Mouse (Mus musculus) myocyte (in vitro differentiated cells): Measurements from ENCODE around the gene Tbca. TPM values are rescaled to one million over a fixed set of nuclear protein-coding genes. Genes with fewer than 3 reads are reported as not detected.

Experiments used
- H3K27me3 ChIP-seq: one replicate; pipeline ENCODE4 v1.6.1; 2011; ENCODE audit not compliant: control insufficient read depth, insufficient read depth, insufficient read length
- H3K36me3 ChIP-seq: one replicate; pipeline ENCODE4 v1.6.1; 2011; ENCODE audit not compliant: control insufficient read depth, insufficient read depth
- H3K4me2 ChIP-seq: one replicate; pipeline ENCODE4 v1.6.1; 2011; ENCODE audit warnings: low read depth, control low read depth
- H3K4me3 ChIP-seq: one replicate; pipeline ENCODE4 v1.5.1; 2011; ENCODE audit warnings: mild to moderate bottlenecking, control low read depth, moderate library complexity
- H3K79me2 ChIP-seq: one replicate; pipeline ENCODE4 v1.6.1; 2011; ENCODE audit not compliant: control insufficient read depth, insufficient read depth
- H3ac ChIP-seq: one replicate; pipeline ENCODE4 v1.6.1; 2011; ENCODE audit not compliant: control insufficient read depth, insufficient read length
- CEBPB ChIP-seq: IDR thresholded peaks from 2 replicates; pipeline ENCODE4 v1.6.1; 2011; ENCODE audit warnings: mild to moderate bottlenecking, moderate library complexity; ENCODE audit not compliant: poor library complexity, insufficient read depth, severe bottlenecking
- E2F4 ChIP-seq: IDR thresholded peaks from one replicate; pipeline ENCODE4 v1.6.1; 2011; ENCODE audit warnings: mild to moderate bottlenecking, control low read depth, moderate library complexity; ENCODE audit not compliant: insufficient read depth
- MAX ChIP-seq: IDR thresholded peaks from one replicate; pipeline ENCODE4 v1.6.1; 2011; ENCODE audit warnings: low read depth, mild to moderate bottlenecking, control low read depth
- MYOD1 ChIP-seq, 3 experiments: IDR thresholded peaks; one replicate each; pipeline ENCODE4 v1.6.1; 2011; ENCODE audit warnings: control low read depth in 2 of 3, low read depth in 2 of 3, mild to moderate bottlenecking in 2 of 3, moderate library complexity in 1 of 3; ENCODE audit not compliant: insufficient read length in 2 of 3, control insufficient read depth in 1 of 3
- MYOG ChIP-seq, 3 experiments: IDR thresholded peaks; one replicate each; pipeline ENCODE4 v1.6.1; 2011; ENCODE audit warnings: control low read depth in 2 of 3, low read depth in 2 of 3, mild to moderate bottlenecking in 2 of 3; ENCODE audit not compliant: insufficient read length in 2 of 3, control insufficient read depth in 1 of 3, insufficient read depth in 1 of 3
- POLR2A ChIP-seq: IDR thresholded peaks from one replicate; pipeline ENCODE4 v1.6.1; 2011; ENCODE audit warnings: low read depth, mild to moderate bottlenecking, control low read depth, moderate library complexity; ENCODE audit not compliant: insufficient read length
- POLR2AphosphoS2 ChIP-seq: IDR thresholded peaks from one replicate; pipeline ENCODE4 v1.6.1; 2011; ENCODE audit warnings: low read depth, control low read depth; ENCODE audit not compliant: insufficient read length
- REST ChIP-seq: IDR thresholded peaks from one replicate; pipeline ENCODE4 v1.6.1; 2011; ENCODE audit warnings: mild to moderate bottlenecking, control low read depth, moderate library complexity; ENCODE audit not compliant: insufficient read depth, insufficient read length
- SRF ChIP-seq: IDR thresholded peaks from one replicate; pipeline ENCODE4 v1.6.1; 2011; ENCODE audit warnings: low read depth; ENCODE audit not compliant: control insufficient read depth, insufficient read length
- TCF12 ChIP-seq: IDR thresholded peaks from one replicate; pipeline ENCODE4 v1.6.1; 2011; ENCODE audit warnings: mild to moderate bottlenecking, control low read depth; ENCODE audit not compliant: poor library complexity, insufficient read depth, severe bottlenecking
- TCF3 ChIP-seq: IDR thresholded peaks from one replicate; pipeline ENCODE4 v1.6.1; 2011; ENCODE audit warnings: low read depth, control low read depth; ENCODE audit not compliant: insufficient read length
- USF1 ChIP-seq: IDR thresholded peaks from one replicate; pipeline ENCODE4 v1.6.1; 2011; ENCODE audit warnings: low read depth, mild to moderate bottlenecking, control low read depth, moderate library complexity
- polyA plus RNA-seq: library from polyadenylated mRNA; unstranded; fragments of >200 nt; fragmentation: generic; extraction: Trizol; gene quantifications from one replicate; pipeline ENCODE4 v1.2.1, GENCODE M21; 2012; ENCODE audit warnings: missing spikeins

Gene Tbca
- polyA plus RNA-seq, 1 experiment, result 253 TPM

GRCm38 (mm10) chr13:94843236-94843635, 54.5 kb downstream of the Tbca start:
- no peaks in the 10 kb centered on the region for H3K27me3 ChIP-seq
- no peak for TF ChIP-seq TCF12
- no peak for TF ChIP-seq REST
- no peak for TF ChIP-seq CEBPB
- TF ChIP-seq E2F4, result no peak
- no peak for TF ChIP-seq MYOD1 (IDR thresholded peaks at IDR 0.05; ENCODE audit: control insufficient read depth in 1 of 3, insufficient read length in 2 of 3, low read depth in 2 of 3)
- no peak for TF ChIP-seq MAX
- TF ChIP-seq POLR2A, result no peak
- TF ChIP-seq POLR2AphosphoS2, result no peak
- TF ChIP-seq SRF, result no peak
- TF ChIP-seq TCF3, result no peak
- no peak for TF ChIP-seq USF1
- no peak for TF ChIP-seq MYOG (IDR thresholded peaks at IDR 0.05; ENCODE audit: control insufficient read depth in 1 of 3, insufficient read depth in 1 of 3, insufficient read length in 2 of 3, low read depth in 2 of 3)
- H3K79me2 ChIP-seq, result no peaks in the 10 kb centered on the region
- no peak overlapping the region for H3K4me3 ChIP-seq
- no peak overlapping the region for H3K4me2 ChIP-seq
- H3ac ChIP-seq, result no peak overlapping the region
- peaks cover 14% of the 10 kb centered on the region for H3K36me3 ChIP-seq

DNA sequence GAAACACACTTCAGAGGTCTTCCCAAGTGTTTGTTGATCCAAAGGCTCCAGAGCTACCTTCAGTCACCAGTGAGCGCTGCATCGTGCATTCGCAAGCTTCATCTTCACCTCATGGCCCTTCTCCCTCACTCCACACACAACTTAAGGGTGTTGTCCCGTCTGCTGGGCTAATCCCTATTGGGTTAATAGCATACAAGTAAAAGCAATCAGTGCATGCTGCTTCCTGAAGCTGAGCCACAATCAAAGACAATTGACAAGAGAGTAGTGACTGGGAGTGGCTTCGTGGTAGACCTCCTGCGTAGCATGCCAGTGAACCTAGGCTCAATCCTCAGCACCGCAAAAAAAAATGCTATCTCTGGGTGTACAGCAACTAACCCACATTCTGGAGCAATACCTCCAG, 59.2 kb downstream of the Tbca start:
- no peaks in the 10 kb centered on the region for H3K79me2 ChIP-seq
- H3K36me3 ChIP-seq, result no peaks in the 10 kb centered on the region
- H3K4me3 ChIP-seq, result no peak overlapping the region
- no peak for TF ChIP-seq E2F4
- no peak for TF ChIP-seq CEBPB
- H3ac ChIP-seq, result no peak overlapping the region
- H3K4me2 ChIP-seq, result no peak overlapping the region
- H3K27me3 ChIP-seq, result no peaks in the 10 kb centered on the region

- Histone ChIP-seq H3K27me3 (no peaks in the 10 kb centered on the region), H3K4me2 (no peak overlapping the region), H3ac (no peak overlapping the region), H3K4me3 (no peak overlapping the region), H3K36me3 (no peaks in the 10 kb centered on the region), H3K79me2 (no peaks in the 10 kb centered on the region)
- TF ChIP-seq SRF (no peak), TCF12 (no peak), REST (no peak), USF1 (no peak), MYOG (IDR thresholded peaks at IDR 0.05; ENCODE audit: control insufficient read depth in 1 of 3, insufficient read depth in 1 of 3, insufficient read length in 2 of 3, low read depth in 2 of 3) (no peak)
Observed at GRCm38 (mm10) chr13:94849351-94849750, 60.6 kb downstream of the Tbca start.

GRCm38 (mm10) chr13:94858016-94858575, 69.4 kb downstream of the Tbca start:
- Histone ChIP-seq H3K4me2 (no peak overlapping the region), H3K79me2 (no peaks in the 10 kb centered on the region), H3K4me3 (no peak overlapping the region), H3K36me3 (no peaks in the 10 kb centered on the region), H3ac (no peak overlapping the region), H3K27me3 (no peaks in the 10 kb centered on the region)
- TF ChIP-seq USF1 (no peak), MYOG (IDR thresholded peaks at IDR 0.05; ENCODE audit: control insufficient read depth in 1 of 3, insufficient read depth in 1 of 3, insufficient read length in 2 of 3, low read depth in 2 of 3) (no peak), MYOD1 (IDR thresholded peaks at IDR 0.05; ENCODE audit: control insufficient read depth in 1 of 3, insufficient read length in 2 of 3, low read depth in 2 of 3) (no peak), CEBPB (no peak), SRF (no peak), TCF3 (no peak), TCF12 (no peak), POLR2A (no peak), E2F4 (no peak), POLR2AphosphoS2 (no peak), MAX (no peak), REST (no peak)

- H3K36me3 ChIP-seq, result no peaks in the 10 kb centered on the region
- no peak overlapping the region for H3K4me3 ChIP-seq
- TF ChIP-seq MAX, result no peak
- no peak for TF ChIP-seq POLR2AphosphoS2
- no peak for TF ChIP-seq CEBPB
- TF ChIP-seq MYOD1 (IDR thresholded peaks at IDR 0.05; ENCODE audit: control insufficient read depth in 1 of 3, insufficient read length in 2 of 3, low read depth in 2 of 3), result no peak
- TF ChIP-seq MYOG (IDR thresholded peaks at IDR 0.05; ENCODE audit: control insufficient read depth in 1 of 3, insufficient read depth in 1 of 3, insufficient read length in 2 of 3, low read depth in 2 of 3), result no peak
- no peak for TF ChIP-seq USF1
- no peak for TF ChIP-seq POLR2A
- no peak for TF ChIP-seq TCF3
- TF ChIP-seq TCF12, result no peak
- no peak for TF ChIP-seq E2F4
- no peak overlapping the region for H3K4me2 ChIP-seq
- no peak overlapping the region for H3ac ChIP-seq
- H3K79me2 ChIP-seq, result no peaks in the 10 kb centered on the region
- no peaks in the 10 kb centered on the region for H3K27me3 ChIP-seq
Observed at GRCm38 (mm10) chr13:94859256-94859655, 70.5 kb downstream of the Tbca start.
